Mouse (Mus musculus): ENCODE results near the gene Otulin.

Otulin gene

DNA sequence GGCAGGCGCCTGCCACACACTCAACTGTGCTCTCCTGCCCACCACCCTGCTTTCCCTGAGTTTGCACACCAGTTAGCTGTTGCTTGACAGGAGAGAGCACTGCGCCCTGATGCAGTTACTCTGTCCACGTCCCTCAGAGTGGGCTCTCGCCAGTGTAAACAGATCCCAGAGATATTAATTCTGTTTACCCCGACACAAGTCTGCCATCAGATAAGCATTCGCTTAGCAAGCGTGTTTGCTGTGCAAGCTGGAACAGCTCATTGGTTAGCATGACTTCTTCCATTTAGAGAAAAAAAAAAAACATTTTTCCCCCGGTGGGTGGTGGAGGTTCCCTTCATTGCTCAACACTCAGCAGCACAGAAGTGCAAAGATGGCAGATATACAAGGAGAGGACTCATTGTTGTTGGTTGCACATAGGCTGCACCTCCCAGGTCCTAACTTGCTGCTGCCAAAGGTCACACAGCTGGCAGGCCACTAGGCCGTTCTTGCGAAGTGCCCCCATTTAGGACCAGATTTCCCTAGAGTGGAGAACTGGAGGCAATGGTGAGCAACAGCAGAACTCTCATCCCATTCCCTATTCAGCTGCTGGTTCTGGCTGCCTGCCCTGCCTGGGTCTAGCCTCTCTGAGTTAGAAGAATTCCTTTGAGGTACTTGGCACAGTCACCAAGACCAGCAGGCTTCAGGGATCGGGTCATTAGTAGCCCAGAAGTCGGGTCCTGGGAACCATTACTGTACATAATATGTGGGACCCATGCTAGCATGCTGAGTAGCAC is 105.1 kb downstream of the Otulin start:
- in situ Hi-C loops (cut with MboI; ENCODE audit: unreplicated experiment in 2 of 2): no loop called here

DNA sequence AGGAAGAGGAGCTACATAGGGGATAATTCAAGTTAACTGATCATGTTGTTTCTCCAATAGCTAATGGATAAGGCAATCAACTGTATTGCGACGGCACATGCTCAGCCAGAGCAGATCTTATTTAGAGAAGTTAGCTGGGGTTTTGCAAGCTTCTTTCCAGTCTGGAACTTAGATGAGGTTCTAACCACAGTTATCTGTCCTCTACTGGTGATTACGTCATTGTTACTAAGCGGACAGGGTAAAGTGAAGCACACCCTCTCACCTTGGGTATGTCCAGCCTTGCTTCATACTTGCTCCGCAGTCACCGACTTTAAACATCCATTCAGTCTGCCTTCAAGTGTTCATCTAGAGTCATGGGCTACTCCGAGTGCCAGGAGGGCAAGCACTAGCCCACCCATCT is 110.6 kb downstream of the Otulin start:
- in situ Hi-C loops (cut with MboI; ENCODE audit: unreplicated experiment in 2 of 2): no loop called here

DNA sequence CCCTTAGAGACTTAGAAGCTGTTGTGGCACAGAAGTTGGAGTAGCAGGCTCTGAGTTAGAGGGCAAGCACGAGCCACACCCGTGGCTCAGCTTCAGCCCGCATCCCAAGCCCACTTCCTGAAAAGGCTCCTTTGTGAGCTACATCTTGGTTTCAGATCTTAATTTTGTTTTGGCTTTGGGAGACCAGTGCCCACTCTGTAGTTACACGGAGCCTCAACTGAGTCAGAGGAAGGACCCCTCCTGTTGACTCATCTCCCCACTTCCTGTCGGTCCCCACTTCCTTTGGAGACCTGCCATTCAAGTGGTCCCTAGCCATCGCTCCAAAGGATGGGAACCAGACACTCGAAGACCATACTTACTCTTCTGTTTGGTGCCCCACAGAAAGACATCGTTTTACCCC is 112.5 kb downstream of the Otulin start:
- in situ Hi-C loops (cut with MboI; ENCODE audit: unreplicated experiment in 2 of 2): no loop called here

DNA sequence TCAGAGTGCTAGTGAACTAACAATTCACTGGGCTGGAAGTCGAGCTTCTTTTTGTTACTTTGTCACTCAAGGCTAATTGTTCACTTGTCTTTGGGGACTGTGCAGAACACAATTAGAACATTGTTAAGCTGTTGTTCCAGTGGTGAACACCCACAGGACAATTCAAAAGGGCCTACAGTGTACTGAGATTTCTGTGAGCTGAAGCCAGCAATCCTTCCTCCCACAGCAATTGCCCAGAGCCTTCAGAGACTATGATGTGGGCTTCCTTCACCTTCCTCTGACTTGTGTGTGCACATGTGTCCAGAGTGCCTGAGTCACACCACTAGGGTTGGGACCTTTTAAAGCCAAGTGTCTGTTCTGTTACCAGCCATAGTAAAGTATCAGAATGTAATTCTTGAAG is 113.6 kb downstream of the Otulin start:
- in situ Hi-C loops (cut with MboI; ENCODE audit: unreplicated experiment in 2 of 2): no loop called here

DNA sequence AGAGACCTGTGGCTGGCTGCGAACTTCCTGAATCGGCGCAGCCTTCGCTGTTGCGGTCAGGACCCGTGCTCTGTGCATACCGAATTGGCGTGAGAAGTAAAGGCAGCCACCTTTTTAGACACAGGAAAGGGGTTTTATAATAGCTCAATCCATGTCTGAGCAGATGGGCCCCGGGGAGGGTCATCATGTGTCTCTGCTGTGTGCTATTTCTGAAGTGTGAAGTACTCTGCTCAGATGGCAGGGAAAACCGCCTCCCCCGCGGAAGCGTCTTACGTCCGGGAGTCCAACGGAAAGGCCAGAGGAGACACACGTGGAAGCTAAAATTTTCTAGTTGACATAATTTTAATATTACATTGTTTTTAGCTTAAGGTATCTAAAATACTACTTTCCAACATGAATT is 121.5 kb downstream of the Otulin start:
- in situ Hi-C loops (cut with MboI; ENCODE audit: unreplicated experiment in 2 of 2): no loop called here

DNA sequence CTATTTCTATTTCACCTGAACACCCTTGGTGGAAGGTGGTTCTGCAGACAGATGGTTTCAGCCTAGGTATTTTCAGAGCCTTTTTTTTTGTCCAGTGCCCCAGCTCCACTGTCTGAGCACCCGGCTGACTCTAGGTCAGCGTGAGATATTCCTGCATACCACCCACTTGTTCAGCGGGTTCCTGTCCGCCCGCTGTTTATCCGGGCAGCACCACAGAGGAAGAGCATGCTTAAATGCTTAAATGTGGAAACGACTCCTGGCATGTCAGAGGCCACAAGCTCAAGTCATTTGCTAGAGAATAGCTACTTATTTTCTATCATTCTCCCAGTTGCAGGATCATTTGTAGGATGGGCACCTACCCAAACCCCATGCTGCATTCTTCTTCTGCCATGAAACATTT is 122.3 kb downstream of the Otulin start:
- in situ Hi-C loops (cut with MboI; ENCODE audit: unreplicated experiment in 2 of 2): no loop called here

DNA sequence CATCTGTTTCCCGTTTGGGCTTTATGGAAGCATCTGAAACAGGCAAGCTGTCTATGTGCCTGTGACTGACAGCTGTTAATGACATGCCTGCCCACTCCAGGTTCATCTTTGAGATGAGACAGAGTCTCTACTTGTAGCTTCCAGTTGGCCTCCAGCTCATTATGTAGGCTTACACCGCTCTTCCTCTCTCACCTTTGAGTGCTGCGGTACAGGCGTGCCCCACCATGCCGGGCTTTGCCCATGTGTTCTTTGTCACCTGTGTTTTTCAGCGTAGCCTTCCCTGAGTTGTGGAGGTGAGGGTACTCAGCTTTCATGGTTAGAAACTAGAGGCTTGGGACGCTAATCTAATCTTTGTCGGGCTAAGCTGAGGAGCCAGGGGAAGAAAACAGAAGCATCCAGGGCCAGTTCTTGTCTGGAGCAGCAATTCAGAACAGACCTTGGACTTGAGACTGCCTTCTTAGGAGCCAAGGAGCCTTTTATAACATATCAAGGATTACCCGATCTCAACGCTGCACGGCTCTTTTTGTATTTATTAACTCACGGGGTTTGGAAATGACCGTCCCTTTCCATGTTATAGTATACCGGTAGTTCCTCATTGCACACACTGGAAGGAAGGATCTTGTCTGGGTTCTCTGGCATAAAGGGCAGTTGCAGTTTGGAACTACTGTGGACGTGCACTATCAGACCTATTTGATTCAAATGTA is 123.4 kb downstream of the Otulin start:
- in situ Hi-C loops (cut with MboI; ENCODE audit: unreplicated experiment in 2 of 2): no loop called here

DNA sequence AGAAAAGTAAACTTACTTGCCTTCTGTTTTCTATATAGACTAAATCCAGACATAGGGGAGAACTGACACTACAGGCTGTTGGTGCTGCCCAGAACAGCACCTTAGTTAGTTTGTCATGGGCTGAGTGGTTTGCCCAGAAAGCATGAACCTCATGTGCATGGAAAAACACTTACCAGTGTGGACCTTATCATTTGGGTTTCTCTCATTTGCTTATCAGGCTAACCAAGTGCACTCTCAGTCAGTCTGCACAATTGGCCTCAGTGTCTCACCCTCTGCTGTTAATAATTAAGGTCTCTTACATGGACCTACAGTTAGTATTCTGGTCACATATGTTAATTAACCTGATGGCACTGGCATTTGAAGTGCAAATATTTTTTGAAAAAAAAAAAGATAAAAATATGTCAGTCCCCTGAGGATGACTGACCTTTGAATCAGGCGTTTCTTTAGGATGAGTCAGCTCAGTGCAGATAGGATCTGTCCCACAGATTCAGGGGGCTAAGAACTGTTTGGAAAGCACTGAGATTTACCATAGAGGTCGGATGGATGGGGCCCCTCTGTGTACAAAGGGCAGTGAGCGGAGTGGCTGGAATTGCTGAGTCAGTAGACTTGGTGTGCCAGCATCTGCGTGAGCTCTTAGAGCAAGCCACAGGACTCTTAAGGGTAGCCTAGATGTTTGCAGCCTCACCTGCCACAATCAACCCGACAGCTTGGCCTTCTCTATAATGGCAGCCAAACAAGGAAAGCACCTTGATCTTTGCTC is 124.2 kb downstream of the Otulin start:
- in situ Hi-C loops (cut with MboI; ENCODE audit: unreplicated experiment in 2 of 2): no loop called here

DNA sequence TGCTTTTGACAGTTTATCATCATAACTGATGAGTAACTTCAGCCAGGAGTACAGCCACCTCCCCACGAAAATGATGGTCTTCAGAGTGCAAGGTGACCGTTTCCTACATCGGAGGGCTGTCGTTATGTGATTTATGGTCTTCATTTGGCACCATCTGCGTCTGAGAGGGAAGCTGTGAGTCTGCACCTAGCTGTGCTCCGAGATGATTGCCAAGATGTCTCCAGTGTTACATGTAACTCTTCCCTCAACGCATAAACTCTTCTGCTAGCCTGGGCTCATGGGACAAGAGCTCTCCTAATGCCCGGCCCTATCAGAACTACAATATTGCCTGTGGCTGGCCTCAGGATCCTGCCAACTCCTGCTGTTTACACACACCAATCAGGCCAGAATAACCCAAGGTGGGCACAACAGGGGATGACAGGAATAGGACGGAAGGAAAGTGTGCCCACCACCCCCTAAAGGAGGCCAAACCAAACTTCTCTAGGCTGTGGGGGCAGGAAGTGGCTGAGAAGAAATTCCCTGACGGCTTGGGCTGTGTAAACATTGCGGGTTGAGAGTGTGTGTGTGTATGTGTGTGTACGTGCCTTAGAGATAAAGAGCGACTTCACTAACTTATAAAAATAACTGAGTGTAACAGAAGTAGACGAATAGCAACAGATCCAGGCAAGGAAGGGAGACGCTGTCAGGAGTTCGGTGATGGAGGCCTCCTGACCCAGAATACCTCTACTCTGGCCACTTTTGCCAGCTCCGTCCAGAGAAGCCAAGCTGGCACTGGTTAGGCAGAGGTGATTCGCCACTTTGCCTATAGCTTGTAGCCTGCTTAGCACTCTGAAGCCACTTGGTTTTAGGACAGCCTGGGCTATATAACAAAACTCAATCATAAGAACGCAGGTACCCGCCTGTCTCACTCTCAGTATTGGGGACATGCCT is 126.4 kb downstream of the Otulin start:
- in situ Hi-C loops (cut with MboI; ENCODE audit: unreplicated experiment in 2 of 2): no loop called here

DNA sequence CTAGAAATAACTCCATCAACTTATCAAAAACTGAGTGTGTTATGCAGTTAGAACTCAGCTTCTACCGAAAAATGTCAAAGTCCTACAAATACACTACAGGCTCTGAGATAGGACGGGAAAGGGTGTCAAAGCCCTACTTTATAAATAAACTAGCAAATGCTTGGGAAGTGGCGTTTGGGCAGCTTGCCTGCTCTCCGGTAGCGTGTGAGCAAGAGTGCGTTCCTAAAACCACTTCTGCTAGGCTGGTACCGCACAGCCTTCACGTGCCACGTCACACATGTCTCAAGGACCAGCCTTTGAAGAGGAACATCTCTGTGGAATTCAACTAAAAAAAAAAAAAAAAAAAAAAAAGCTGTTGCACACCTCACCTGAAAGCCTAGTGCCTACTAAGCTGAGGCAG is 127.3 kb downstream of the Otulin start:
- in situ Hi-C loops (cut with MboI; ENCODE audit: unreplicated experiment in 2 of 2): no loop called here

DNA sequence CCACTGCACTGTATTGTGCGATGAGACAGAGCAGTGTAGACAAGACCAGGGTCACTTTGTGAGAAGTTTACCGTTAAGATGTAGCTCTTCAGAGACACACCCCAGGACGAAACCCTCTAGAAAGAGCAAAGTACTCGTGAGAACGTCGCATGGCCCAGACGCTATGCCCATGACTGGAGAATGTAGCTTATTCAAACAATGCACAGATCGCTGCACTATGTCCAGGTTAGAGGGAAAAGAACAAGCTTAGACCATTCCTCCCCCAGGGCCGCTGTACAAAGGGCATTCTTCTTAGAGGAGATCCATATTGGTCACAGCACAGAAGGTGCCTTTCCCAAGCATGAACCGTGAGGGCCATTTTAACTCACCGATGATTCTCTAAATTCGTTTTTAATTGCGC is 128.2 kb downstream of the Otulin start:
- in situ Hi-C loops (cut with MboI; ENCODE audit: unreplicated experiment in 2 of 2): no loop called here

DNA sequence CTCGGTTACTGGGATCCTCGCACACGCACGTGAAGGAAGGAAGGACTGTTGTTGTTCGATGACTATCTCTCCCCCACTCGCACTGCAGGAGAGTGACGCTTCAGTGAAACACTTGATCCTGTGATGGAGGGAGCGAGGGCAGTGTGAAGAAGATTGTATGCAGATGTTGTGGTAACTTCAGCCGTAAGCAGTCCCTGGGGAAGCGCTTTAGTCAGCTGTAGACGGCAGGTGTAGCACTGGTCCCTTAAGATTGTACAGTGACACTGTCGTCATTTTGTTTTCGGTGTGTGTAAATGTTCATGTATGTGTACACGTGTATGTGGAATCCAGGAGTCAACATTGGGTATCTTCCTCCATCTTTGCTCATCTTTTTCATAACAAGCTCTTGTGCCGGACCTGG is 130.1 kb downstream of the Otulin start:
- in situ Hi-C loops (cut with MboI; ENCODE audit: unreplicated experiment in 2 of 2): no loop called here

DNA sequence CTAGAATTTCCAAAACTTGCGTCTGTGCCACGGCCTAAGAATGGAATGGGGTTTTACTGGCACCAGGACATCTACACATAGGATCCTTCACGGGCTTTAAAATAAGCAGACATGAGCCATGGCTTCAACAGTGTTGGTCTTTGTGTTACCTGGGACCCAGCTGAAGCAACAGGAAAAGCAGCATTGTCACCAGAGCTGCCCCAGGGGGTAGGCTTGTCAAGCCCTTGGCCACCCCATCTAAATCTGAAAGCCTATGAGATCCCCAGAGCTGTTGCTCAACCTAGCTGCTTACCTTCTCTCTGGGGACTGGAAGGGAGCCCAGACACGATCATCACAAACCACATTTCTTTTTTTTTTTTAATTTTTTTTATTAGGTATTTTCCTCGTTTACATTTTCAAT is 132.4 kb downstream of the Otulin start:
- in situ Hi-C loops (cut with MboI; ENCODE audit: unreplicated experiment in 2 of 2): no loop called here

DNA sequence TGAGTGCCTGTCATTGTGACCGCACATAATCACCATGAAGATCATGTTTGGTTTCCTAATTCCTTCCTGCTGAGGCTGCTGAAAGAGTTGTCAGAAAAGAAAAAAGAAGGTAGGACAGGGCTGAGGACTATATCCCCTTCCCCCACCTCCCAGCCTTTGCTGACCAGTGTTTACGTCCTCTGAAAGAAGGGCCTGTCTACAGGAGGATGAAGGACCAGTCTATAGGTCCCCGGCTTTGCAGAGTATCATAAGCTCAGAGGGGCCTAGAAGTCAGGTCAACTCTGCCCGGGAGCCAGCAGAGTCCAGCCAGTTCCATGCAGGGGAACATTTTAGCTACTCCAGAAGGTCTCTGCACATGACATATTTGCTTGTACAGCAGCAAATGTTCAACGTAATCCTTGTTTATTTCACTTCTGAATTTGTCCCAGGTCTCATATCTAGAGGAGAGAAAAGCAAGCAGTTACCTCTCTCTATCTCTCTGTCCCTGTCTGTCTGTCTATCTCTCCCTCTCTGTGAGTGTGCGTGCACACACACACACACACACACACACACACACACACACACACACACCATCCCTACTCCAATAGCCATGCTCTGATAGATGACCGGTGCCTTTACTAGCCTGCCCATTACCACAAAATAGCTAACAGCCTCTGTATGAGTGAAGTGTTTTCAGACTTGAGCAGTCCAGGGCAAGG is 133.0 kb downstream of the Otulin start:
- in situ Hi-C loops (cut with MboI; ENCODE audit: unreplicated experiment in 2 of 2): no loop called here

DNA sequence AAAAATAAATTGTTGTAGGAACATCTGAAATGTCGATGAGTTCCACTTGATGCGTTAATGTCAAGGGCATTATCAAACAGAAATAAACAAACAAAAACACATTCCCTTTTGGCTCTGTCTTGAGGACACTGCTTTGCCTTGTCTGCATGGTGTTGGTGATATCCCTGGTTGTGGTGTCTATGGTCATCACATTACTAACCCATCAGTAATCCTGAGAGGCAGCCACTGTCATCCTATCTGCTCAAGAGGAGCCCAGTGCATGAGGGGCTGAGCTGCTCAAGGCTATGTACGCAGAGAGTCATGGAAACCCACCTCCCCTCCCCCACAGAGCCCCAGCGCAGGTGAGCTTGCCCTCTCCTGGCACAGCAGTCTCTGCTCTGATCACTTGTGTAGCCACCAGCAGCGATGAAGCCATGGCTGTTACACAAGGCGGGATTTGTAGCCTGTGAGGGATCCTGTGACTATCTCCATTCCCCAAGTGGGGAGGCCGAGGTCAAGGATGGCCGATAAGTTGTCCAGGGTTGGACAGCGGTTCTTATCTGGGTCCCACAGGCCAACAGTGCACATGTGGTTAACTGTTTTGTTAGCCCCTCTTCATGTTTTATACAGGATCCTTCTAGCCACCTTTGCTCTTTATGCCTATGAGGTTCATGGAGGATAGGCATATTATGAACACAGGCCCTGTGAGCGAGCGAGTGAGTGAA is 133.7 kb downstream of the Otulin start:
- in situ Hi-C loops (cut with MboI; ENCODE audit: unreplicated experiment in 2 of 2): no loop called here

DNA sequence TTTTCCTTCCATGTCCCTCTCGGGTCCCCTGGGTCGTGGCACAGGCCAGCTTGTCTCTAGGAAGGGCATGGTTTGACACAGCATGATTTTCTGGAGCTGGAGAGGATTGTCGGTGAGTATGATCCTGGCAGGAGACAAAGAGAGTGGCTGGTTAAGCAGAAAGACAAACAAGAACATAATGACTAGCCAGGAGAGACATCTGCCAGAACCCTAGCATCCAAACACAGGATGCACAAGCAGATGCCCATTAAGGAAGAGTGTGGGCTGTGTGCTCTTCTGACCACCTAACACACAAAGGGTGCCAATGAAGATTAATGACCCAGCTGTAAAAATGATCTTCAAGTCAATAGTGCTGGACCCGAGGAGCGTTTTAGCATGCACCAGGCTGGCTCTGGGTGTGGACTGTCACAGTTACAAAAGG is 134.5 kb downstream of the Otulin start:
- in situ Hi-C loops (cut with MboI; ENCODE audit: unreplicated experiment in 2 of 2): no loop called here

DNA sequence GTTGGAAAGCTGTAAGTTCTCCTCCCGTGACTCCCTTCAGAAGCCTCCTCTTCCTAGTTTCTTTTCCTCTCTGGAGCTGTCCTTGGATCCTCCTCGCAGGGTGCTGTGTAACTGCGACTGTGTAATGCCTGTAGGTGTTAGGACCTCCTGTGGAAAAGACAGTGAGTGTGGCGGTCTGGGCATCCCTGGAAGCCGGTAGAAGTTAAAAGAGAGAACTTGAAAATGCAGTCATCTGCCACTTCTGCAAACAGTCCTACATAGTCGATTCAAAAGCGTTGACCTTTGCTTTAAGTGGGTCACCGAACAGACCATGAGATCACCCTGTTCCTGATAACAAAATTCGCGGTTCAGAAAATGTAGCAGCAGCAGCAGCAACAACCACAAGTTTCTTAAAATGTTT is 137.0 kb downstream of the Otulin start:
- in situ Hi-C loops (cut with MboI; ENCODE audit: unreplicated experiment in 2 of 2): no loop called here

DNA sequence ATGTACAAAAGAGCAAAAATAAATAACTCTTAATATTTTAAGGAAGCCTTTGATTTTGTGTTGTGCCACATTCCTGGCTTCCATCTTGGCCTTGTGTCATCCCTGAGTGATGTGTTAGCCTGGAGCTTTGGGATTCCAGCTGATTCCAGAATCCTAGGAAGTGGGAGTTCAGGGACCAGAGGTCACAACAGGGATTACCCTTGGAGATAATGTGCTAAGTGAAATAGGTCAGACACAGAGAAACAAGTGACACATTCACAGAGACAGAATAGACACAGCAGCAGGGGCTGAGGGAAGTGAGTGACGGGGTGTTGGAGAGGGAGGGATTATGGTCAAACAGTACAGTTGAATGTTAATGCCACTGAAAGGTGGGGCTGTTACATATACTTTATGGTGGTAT is 137.8 kb downstream of the Otulin start:
- in situ Hi-C loops (cut with MboI; ENCODE audit: unreplicated experiment in 2 of 2): no loop called here
